Mouse (Mus musculus) bone marrow macrophage, adult 2 months (primary cell): Measurements from ENCODE around the gene Minos1.

ENCODE experiments used
- CTCF ChIP-seq: IDR thresholded peaks from 2 replicates; pipeline ENCODE4 v1.5.1; 2012; ENCODE audit warnings: low read depth, mild to moderate bottlenecking, low read length, moderate library complexity
- POLR2A ChIP-seq: IDR thresholded peaks from 2 replicates; pipeline ENCODE4 v1.6.1; 2012; ENCODE audit warnings: mild to moderate bottlenecking, low read depth, low read length, borderline replicate concordance

GRCm38 (mm10) chr4:139088982-139089671 lies 41.8 kb downstream of the Minos1 start:
- no peak for TF ChIP-seq CTCF
- no peak for TF ChIP-seq POLR2A
